Mouse (Mus musculus): ENCODE measurements around the gene Angel2. TPM values are rescaled to one million over a fixed set of nuclear protein-coding genes. Genes with fewer than 3 reads are reported as not detected.

Angel2 gene
- 26.2 and 28.6 TPM in 2 replicates for polyA plus RNA-seq (2021; fragmentation: Nextera tagmentation)
- long read RNA-seq, experiment 1, transcript Angel2-202 (9 exons, 3,714 nt), result major isoform, 22 of 64 reads
- long read RNA-seq, experiment 1, partial matches to known transcripts, result 8 of 64 reads
- long read RNA-seq, experiment 1, other reads (novel, unspliced or antisense), result 30 of 64 reads
- long read RNA-seq, experiment 2, transcript Angel2-204 (7 exons, 3,261 nt), result minor isoform, 10 of 344 reads
- long read RNA-seq, experiment 2, transcript Angel2-202 (9 exons, 3,714 nt), result major isoform, 152 of 344 reads
- long read RNA-seq, experiment 2, partial matches to known transcripts, result 7 of 344 reads
- long read RNA-seq, experiment 2, other reads (novel, unspliced or antisense), result 171 of 344 reads

GRCm38 (mm10) chr1:190924812-190925211, at the start of gene Angel2:
Gene Angel2 (plus strand): TSS chr1:190925112.

GRCm38 (mm10) chr1:190911415-190912123, 13.3 kb upstream of the Angel2 start, which contains the start of gene Rps6kc1:
Gene Rps6kc1 (minus strand): TSS chr1:190911770.

GRCm38 (mm10) chr1:190979100-190979563, 54.2 kb downstream of the Angel2 start, which contains the start of gene Vash2:
Gene Vash2 (minus strand): TSS chr1:190979296.

Other genes starting within 250 kb of the Angel2 start
- gene Rps6kc1, start 13.3 kb upstream of the Angel2 start, polyA plus RNA-seq (2021; fragmentation: Nextera tagmentation), result 12.1 and 13.6 TPM in 2 replicates
- 0.41 and 0.51 TPM in 2 replicates for gene Vash2, start 54.2 kb downstream of the Angel2 start, polyA plus RNA-seq (2021; fragmentation: Nextera tagmentation)
- 1.6 and 2.0 TPM in 2 replicates for gene Flvcr1, start 101.0 kb downstream of the Angel2 start, polyA plus RNA-seq (2021; fragmentation: Nextera tagmentation)
- 0.84 TPM in 1 of 2 replicates, not detected in the other for gene Spata45, start 111.5 kb downstream of the Angel2 start, polyA plus RNA-seq (2021; fragmentation: Nextera tagmentation)
- gene Tatdn3, start 137.8 kb downstream of the Angel2 start, polyA plus RNA-seq (2021; fragmentation: Nextera tagmentation), result 6.5 and 7.0 TPM in 2 replicates
- gene Nsl1, start 137.9 kb downstream of the Angel2 start, polyA plus RNA-seq (2021; fragmentation: Nextera tagmentation), result 0.15 and 0.31 TPM in 2 replicates
- gene Batf3, start 172.7 kb downstream of the Angel2 start, polyA plus RNA-seq (2021; fragmentation: Nextera tagmentation), result 3.1 and 4.5 TPM in 2 replicates
- not detected in 2 replicates for gene Fam71a, start 239.7 kb downstream of the Angel2 start, polyA plus RNA-seq (2021; fragmentation: Nextera tagmentation)